Mouse (Mus musculus) urinary bladder, postnatal 10 days (tissue): ENCODE data around the gene Rerg.
"Not testable (repeated sequence)": the region's sequence is repeated elsewhere in the genome, so short reads cannot be mapped to it uniquely, and the experiment has no call there.

Experiments
- DNase-seq: peaks from one replicate; pipeline ENCODE4 v3.0.0; 2022; ENCODE audit warnings: low spot score

Gene Rerg

GRCm38 (mm10) chr6:137076225-137076624, 94.1 kb downstream of the Rerg start:
- no peak for DNase-seq

DNA sequence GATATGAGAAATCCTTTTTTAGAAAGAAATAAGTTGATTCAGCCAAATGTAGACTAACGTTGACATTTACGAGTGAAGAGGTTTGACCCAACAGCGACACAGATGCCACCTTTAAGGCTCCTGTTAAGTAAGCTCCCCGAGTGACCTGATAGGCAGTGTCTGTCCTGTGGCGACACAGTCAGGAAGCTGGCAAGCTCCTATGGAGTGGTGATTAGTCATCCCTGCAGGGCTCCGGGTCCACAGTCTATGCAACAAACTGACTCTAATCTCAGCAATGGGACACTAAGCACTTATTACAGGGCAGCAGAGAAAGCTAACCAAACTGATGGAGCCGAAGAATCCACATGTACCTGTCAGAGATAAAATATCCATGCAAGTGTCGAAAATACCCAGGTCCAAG, 98.0 kb downstream of the Rerg start:
- DNase-seq = no peak

GRCm38 (mm10) chr6:137071466-137071865, 98.8 kb downstream of the Rerg start:
- DNase-seq = no peak

DNA sequence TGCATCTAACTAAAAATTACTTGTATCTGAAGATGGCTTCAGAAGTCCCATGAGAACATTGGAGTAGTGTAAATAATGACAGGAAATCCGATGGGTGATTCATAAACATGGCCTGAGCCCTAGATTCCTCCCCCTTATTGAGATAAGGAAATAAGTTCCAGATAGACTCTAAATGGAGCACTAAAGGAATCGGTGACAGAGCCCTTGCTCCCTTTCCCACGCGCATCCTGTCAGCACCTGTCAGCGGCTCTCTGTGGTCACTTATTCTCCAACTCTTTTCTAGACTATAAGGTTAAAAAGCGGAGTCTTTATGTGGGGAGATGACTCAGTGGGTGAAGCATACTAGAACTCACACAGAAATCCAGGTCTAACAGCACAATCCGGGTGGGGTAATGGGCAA, 104.8 kb downstream of the Rerg start:
- DNase-seq = no peak

DNA sequence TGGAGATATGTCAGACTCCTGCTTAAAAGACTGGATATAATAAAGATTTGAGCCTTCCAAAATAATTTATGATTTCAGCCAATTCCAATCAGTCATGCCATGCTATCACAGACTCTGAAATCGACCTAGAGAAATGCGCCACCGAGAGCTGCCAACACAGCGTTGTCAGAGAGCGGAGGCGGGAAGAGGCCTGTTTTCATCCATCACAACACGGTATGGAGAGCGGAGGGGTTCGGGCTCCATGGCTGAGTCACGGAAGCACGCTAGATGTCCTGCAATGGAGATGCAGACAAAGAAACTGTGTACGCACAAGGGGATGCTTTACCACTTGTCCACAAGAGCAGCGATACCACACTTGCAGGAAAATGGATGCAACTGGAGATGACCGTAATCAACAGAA, 105.5 kb downstream of the Rerg start:
- DNase-seq = no peak

DNA sequence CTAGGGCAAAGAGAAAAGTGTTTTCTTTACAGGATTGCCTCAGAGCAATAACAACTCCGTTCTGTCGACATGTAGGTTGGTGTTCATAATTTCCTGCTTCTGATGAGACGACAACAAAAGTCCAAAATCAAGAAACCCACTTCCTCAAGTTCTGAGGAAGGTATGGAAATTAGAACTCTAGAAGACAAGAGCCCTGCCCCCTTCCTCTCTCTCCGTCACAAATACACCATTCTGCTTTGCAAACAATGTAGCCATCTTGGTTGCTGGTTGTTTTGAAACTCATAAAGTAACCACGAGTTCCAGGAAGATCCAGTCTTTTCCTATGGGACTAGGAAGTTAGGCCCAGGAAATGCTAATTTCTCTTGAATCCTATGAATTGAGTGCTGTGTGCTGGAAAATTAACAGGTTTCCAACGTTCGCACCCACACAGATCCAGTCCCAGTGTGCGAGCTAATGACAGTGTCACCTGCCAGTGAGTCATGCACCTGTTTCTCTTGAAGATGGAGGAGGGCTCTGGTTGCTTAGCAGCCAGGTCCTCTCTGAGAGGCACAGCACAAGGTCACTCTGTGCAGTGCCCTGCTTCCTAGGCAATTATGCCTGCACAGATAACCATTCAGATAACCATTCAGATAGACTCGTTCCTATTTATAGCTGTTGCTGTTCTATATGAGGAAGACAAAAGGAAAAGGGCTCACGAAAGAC, 106.9 kb downstream of the Rerg start:
- DNase-seq = no peak

GRCm38 (mm10) chr6:137061880-137062531, 108.3 kb downstream of the Rerg start:
- DNase-seq = no peak

DNA sequence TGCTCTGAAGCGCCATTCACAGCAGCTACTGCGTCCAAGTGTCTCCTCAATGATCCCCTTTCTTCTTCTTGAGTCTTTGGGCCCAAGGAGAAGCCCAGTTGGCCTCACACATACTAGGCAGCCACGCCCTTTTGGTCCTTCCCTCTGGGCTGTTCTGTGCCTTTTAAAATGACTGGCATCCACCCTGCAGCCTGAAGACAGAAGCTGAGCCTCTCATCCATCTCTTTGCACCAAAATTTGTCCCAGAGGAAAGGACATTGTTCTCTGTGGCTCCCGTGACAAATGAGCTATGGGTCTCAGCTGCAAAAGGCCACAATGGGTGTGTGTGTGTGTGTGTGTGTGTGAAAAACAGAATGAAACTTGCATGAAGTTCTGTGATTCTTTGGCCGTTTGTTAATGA, 109.7 kb downstream of the Rerg start:
- DNase-seq = no peak

DNA sequence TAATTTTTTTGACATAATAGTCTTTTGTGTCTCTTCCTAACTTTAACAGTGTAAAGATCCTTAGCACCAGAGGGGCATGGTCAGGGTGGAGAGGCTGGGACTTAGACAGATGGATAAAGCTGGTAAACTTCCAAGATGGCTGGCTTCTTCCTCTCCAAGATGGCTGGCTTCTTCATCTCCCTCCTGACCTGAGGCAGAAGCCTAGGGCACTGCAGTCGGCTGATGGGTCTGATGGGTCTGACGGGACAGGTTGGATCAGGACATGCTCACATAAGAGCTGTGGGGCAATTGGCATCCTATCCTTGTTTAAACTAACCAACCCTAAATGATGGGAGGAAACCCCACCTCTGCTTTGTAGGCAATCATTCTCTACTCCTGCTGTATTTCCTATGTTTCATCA, 112.0 kb downstream of the Rerg start:
- DNase-seq = no peak

- DNase-seq = no peak
These were observed 116.2 kb downstream of the Rerg start for GRCm38 (mm10) chr6:137054073-137054472.

DNA sequence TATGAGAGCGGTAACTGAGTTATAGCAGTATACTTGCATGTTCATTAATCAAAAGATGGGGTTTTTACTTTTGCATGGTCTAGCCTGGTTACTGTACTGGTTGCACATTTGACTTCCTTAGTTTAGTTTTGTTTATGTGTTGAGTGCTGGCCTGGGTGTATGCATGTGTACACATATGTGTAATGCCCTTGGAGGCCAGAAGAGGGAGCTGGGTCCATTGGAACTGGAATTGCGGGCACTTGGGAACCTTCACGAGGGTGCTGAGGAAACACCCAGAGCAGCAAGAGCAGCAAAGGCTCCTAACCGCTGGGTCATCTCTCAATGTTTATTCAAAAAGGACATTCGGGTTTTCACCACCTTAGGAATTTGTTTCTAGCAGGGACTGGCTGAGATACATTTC, 116.8 kb downstream of the Rerg start:
- DNase-seq = no peak

DNA sequence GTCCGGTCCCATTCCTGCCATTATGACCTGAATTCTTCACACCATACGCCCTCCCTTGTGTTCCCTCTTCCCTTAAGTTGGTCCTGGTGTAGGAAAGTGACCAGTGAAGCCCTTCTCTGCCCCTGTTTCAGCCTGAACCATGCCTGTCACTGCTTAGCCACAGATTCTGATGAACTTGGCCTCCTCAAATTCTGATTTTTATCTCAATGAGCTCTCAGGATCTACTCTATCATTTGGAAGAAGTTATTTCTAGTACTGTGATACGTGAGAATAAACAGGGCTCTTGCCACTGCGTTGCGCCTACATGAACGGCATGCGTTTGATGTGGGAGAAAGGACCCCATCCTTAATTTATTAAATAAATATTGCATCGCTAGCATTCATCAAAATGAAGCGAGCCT, 117.3 kb downstream of the Rerg start:
- no peak for DNase-seq

DNA sequence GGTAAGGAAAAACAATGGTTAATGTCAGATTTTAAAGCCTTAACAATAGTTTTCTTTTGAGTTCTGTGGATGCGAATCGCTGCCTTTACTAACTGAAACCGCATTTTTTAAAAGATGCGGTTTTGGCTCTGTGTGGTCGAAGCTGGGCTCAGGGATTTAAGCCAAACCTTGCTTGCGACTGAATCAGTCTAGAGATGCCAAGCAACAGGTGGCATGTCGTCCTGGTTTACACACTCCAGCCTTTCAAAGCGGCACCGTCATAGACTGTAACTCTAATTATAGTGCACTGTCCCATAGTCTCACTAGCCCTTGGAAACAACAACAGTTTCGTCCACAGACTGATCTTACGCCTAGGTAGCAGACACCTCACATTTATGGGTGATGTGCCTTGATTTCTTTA, 123.3 kb downstream of the Rerg start:
- no peak for DNase-seq

DNA sequence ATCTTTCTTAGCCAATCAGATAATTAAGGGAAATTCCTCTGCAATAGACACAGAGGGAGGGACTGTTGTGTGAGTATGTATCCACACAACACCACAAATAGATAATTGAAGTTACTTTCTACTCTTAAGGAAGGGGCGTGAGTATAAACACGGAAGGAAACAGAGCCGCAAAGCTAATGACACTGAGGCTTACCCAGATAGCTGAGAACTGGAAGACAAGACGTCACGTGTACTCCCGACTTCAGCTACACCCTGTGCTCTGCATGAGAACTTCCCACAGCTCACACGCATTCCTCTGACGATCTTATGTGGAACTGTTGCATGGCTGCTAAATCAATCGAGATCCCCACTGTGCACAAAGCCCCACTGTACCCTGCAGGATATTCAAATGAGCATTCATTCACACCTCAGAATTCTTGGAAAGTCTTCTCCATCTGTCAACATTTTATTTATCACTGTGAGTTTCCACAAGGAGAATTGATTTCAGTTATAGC, 125.2 kb downstream of the Rerg start:
- no peak for DNase-seq

DNA sequence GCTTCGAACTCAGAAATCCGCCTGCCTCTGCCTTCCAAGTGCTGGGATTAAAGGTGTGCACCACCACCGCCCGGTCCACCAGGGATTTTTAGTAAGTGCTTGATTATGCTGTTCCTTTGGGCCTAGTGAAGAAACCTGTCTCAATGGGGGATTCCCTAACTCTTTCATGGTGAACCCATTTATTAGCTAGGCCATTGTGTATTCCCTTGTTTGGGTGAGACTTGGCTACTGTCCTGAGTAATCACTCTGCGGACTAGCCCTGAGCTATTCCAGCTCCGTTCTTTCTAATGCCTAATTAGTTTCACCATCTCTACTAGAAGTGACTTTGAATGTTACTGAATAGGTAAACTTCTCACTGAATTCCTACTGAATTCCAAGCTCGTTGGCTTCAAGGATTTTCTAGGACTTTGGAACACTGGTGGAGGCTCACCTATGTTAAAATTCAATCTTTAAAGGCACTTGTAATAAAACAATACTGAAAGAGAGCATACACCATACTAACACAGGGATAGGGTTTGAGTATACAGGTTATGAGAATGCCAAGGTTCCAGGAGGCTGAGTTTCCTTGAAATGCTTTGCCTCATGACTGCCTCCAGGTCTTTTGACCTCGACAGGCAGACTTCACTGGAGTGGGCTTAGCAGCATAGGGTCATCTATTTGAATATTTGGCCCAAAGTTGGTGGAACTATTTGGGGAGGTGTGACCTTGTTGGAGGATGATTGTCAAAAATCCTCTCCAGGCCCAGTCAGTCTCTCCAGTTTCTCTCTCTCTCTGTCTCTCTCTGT, 134.5 kb downstream of the Rerg start:
- DNase-seq = not testable (repeated sequence)

- DNase-seq = no peak
These were observed 139.6 kb downstream of the Rerg start for GRCm38 (mm10) chr6:137030611-137031097.

DNA sequence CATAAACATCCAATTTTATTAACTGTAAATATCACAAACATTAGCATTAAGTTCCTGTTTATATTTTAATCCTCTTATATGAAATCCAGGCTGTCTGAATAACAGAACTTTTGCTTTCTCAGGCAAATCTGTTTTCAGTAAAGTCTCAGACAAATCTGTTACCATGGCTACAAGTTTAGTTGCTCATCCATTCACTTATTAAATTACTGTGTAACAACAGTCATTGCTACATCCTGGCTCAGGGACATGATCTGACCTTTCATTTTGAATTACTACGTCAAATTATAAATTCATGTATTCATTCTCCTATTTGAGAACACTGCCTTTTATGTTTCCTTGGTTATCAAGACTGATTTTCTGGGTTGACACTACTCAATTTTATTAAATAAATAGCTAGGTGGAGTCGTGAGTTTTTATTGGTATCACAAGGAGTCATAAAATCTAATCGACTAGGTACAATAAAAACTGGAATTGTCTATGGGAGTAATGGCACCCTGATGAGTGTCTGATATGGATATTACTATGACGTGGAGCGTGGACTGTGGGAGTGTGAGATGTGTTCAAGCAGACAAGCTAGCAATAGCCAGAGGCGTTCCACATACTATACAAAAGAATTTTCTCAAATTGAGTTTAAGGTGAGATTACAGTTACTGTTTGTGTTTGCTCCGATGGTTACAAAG, 140.2 kb downstream of the Rerg start:
- DNase-seq = no peak

DNA sequence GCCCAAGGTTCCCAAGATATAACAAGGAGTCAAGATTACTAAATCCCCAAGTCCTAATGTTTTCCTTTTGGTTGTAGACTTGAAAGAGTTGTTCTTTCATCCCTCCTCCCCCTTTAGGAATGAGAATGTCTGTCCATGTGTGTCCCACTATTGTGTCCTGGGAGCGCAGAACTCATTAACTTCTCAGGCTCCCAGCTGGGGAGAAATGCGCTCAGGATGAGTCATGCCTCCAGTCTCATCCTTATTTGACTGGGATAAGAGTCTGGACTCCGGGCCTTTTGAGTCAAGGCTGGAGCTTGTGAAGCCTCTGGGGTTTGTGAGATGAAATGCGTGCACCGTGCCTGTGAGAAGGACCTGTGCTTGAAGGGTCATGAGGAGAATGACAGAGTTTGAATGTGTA, 144.8 kb downstream of the Rerg start:
- DNase-seq = no peak

GRCm38 (mm10) chr6:137024541-137024940, 145.8 kb downstream of the Rerg start:
- DNase-seq = no peak

DNA sequence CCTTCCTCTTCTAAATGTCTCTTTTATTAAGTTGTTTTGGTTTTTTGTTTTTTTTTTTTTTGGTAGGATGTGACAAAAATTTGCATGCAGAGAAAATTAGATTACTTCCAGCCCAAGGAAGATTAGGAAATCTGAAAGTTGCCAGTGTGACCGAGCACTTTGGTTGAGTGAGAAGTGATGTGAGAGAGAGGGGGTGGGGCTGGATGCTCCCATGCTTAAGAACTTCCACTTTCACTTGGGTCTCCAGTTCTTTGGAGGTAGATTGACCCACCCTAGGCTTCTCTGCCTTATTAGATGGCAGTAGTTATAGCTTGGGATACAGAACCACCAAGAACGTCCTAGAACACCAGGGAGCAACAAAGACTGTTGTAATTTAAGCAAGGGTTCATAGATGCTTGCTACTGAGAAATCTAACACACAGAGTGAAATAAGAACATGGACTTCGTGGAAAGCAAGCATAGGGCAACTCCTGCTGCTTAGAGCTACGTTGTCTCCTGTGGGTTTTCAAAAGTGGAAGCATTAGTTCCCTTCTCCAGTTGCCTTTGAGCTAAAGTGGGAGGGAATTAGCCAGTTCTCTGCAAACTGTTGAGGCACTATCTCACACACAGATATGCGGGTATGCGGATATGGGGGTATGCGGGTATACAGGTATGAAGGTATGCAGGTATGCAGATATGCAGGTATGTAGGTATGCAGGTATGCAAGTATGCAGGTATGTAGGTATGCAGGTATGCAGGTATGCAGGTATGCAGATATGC, 152.9 kb downstream of the Rerg start:
- no peak for DNase-seq

GRCm38 (mm10) chr6:137014346-137014745, 156.0 kb downstream of the Rerg start:
- no peak for DNase-seq

- no peak for DNase-seq
These were observed 159.1 kb downstream of the Rerg start for GRCm38 (mm10) chr6:137011187-137011586.
